Mouse (Mus musculus) liver, adult 2 months (tissue): Measurements from ENCODE around the gene Secisbp2.
A peak's percentile ranks its signal among the peaks of the same experiment; 100 is the strongest.

ENCODE experiments used
- CTCF ChIP-seq: fragments of 200-500 bp; IDR thresholded peaks from 2 replicates; pipeline ENCODE4 v1.5.1; 2011; ENCODE audit warnings: low read depth, low read length, control low read depth
- POLR2A ChIP-seq: fragments of 200-500 bp; IDR thresholded peaks from 2 replicates; pipeline ENCODE4 v1.6.1; 2011; ENCODE audit warnings: low read length, control low read depth; ENCODE audit not compliant: insufficient read depth; ENCODE audit errors: extremely low read depth

DNA sequence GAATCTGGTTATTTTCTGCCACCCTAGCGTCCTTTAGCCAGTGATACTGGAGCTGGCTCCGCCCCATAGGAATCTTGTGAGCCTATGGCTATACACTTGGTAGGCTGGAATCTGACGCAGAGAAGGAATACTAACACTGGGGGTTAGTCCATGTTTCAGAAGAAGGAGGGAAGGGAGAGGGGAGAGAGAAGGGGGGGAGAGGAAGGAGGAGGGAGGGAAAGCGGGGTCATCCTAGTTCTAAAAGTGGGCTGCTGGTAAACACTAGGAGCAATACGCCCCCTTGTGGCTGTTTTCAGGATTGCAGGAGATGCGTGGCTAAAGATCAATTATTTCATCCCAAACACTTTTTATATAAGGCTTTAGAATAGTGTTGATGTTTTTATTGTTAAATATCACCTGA is 33.6 kb upstream of the Secisbp2 start:
- peak; percentile 58 for TF ChIP-seq CTCF
- TF ChIP-seq POLR2A = no peak
